Mouse (Mus musculus) ES-E14 (cell line): Measurements from ENCODE around the gene Mpp3.

Source experiments
- CHD2 ChIP-seq: IDR thresholded peaks from 2 replicates; pipeline ENCODE4 v1.6.1; 2014; ENCODE audit warnings: mild to moderate bottlenecking, low read depth, low read length, inconsistent platforms
- HCFC1 ChIP-seq: IDR thresholded peaks from 2 replicates; pipeline ENCODE4 v1.6.1; 2012; ENCODE audit warnings: low read length, inconsistent platforms, borderline replicate concordance; ENCODE audit not compliant: insufficient read depth
- MAFK ChIP-seq: IDR thresholded peaks from 2 replicates; pipeline ENCODE4 v1.6.1; 2014; ENCODE audit warnings: mild to moderate bottlenecking, low read depth, low read length, inconsistent platforms; ENCODE audit not compliant: insufficient read depth
- ZC3H11A ChIP-seq: IDR thresholded peaks from 2 replicates; pipeline ENCODE4 v1.6.1; 2012; ENCODE audit warnings: low read depth, mild to moderate bottlenecking, inconsistent platforms, low read length, borderline replicate concordance
- ZNF384 ChIP-seq: IDR thresholded peaks from 2 replicates; pipeline ENCODE4 v1.6.1; 2012; ENCODE audit warnings: low read depth, low read length, inconsistent platforms

DNA sequence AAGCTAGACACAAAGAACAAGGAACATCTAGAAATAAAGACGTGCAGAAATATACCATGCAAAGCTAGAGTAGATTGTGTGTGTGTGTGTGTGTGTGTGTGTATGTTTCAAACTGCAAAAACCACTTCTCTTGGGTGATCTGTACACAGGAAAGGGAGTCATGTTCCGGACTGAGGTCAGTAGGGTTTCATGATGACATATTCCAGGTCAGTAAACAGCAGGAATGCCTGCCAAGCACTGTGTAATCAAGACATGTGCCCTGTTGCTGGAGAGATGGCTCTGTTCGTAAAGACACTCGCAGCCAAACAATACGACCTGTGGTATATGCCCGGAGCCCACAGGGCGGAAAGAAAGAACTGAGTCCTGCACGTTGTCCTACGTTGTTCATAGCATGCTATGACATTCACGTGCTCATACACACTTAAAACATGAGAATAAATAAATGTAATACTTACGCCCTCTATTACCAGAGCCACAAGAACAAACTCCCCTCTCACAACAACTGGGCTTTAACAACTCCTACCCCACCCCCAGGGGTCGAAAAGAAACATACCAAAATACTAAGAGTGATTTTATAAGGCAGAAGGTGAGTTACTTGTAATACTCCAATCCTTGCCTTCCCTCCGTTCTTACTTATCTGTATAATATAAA lies 11.4 kb upstream of the Mpp3 start:
- no peak for TF ChIP-seq ZNF384
- no peak for TF ChIP-seq HCFC1
- no peak for TF ChIP-seq MAFK
- TF ChIP-seq ZC3H11A, result no peak
- TF ChIP-seq CHD2, result no peak
